Mouse (Mus musculus): ENCODE measurements around the gene Pnlip. TPM values are rescaled to one million over a fixed set of nuclear protein-coding genes. Genes with fewer than 3 reads are reported as not detected.

Pnlip gene
- polyA plus RNA-seq (2015; fragmentation: Nextera tagmentation; extraction: Ambion mirVana) = 0.59 TPM in 1 of 2 replicates, not detected in the other

- H3K4me3 ChIP-seq = no peak within 1 kb of the TSS
- H3K9ac ChIP-seq = no peak within 1 kb of the TSS
- H3K9me3 ChIP-seq = no peaks in the 10 kb centered on the region
- 81% methylated on average over 5 of the region's 5 CpGs for WGBS
- no peak within 1 kb of the TSS for H3K27ac ChIP-seq
- no peaks in the 10 kb centered on the region for H3K27me3 ChIP-seq (replicated peaks)
- no peaks in the 10 kb centered on the region for H3K36me3 ChIP-seq (replicated peaks)
- H3K4me2 ChIP-seq = no peak within 1 kb of the TSS
- H3K4me1 ChIP-seq = no peaks in the 10 kb centered on the region
- no peak for ATAC-seq (replicated peaks)
Measured at GRCm38 (mm10) chr19:58652198-58652597, at the start of gene Pnlip. Gene Pnlip, plus strand, starts transcription at chr19:58652498.

- H3K4me1 ChIP-seq = no peaks in the 10 kb centered on the region
- H3K27me3 ChIP-seq (replicated peaks) = no peaks in the 10 kb centered on the region
- 77% methylated on average over 1 of the region's 1 CpGs for WGBS
- no peak overlapping the region for H3K4me3 ChIP-seq
- H3K4me2 ChIP-seq = no peak overlapping the region
- no peak overlapping the region for H3K27ac ChIP-seq
- H3K9me3 ChIP-seq = no peaks in the 10 kb centered on the region
- no peak for ATAC-seq (replicated peaks)
- no peak overlapping the region for H3K9ac ChIP-seq
- no peaks in the 10 kb centered on the region for H3K36me3 ChIP-seq (replicated peaks)
Measured at GRCm38 (mm10) chr19:58609716-58610115, 42.6 kb upstream of the Pnlip start.

- Histone ChIP-seq H3K4me2 (no peak overlapping the region), H3K4me1 (no peaks in the 10 kb centered on the region), H3K9me3 (no peaks in the 10 kb centered on the region), H3K27me3 (replicated peaks) (no peaks in the 10 kb centered on the region), H3K9ac (no peak overlapping the region), H3K4me3 (no peak overlapping the region), H3K36me3 (replicated peaks) (no peaks in the 10 kb centered on the region), H3K27ac (no peak overlapping the region)
- WGBS = 86% methylated on average over 3 of the region's 3 CpGs
- ATAC-seq (replicated peaks) = no peak
Measured at GRCm38 (mm10) chr19:58612745-58613144, 39.6 kb upstream of the Pnlip start.

- no peaks in the 10 kb centered on the region for H3K36me3 ChIP-seq (replicated peaks)
- no peaks in the 10 kb centered on the region for H3K4me1 ChIP-seq
- 74% methylated on average over 7 of the region's 7 CpGs for WGBS
- H3K27me3 ChIP-seq (replicated peaks) = no peaks in the 10 kb centered on the region
- H3K9ac ChIP-seq = no peak overlapping the region
- no peak overlapping the region for H3K4me3 ChIP-seq
- H3K27ac ChIP-seq = no peak overlapping the region
- no peak for ATAC-seq (replicated peaks)
- H3K4me2 ChIP-seq = no peak overlapping the region
- no peaks in the 10 kb centered on the region for H3K9me3 ChIP-seq
Measured at GRCm38 (mm10) chr19:58616606-58617005, 35.7 kb upstream of the Pnlip start.

GRCm38 (mm10) chr19:58620661-58621060 lies 31.6 kb upstream of the Pnlip start:
- H3K4me1 ChIP-seq = no peaks in the 10 kb centered on the region
- no peaks in the 10 kb centered on the region for H3K9me3 ChIP-seq
- no peak overlapping the region for H3K9ac ChIP-seq
- H3K27ac ChIP-seq = no peak overlapping the region
- no peaks in the 10 kb centered on the region for H3K27me3 ChIP-seq (replicated peaks)
- no peaks in the 10 kb centered on the region for H3K36me3 ChIP-seq (replicated peaks)
- H3K4me3 ChIP-seq = no peak overlapping the region
- ATAC-seq (replicated peaks) = no peak
- H3K4me2 ChIP-seq = no peak overlapping the region
- 94% methylated on average over 3 of the region's 3 CpGs for WGBS

GRCm38 (mm10) chr19:58621646-58622045 lies 30.7 kb upstream of the Pnlip start:
- WGBS = 69% methylated on average over 1 of the region's 1 CpGs
- H3K4me2 ChIP-seq = no peak overlapping the region
- no peak overlapping the region for H3K4me3 ChIP-seq
- no peaks in the 10 kb centered on the region for H3K36me3 ChIP-seq (replicated peaks)
- no peak overlapping the region for H3K27ac ChIP-seq
- H3K9me3 ChIP-seq = no peaks in the 10 kb centered on the region
- H3K9ac ChIP-seq = no peak overlapping the region
- no peaks in the 10 kb centered on the region for H3K4me1 ChIP-seq
- H3K27me3 ChIP-seq (replicated peaks) = no peaks in the 10 kb centered on the region
- ATAC-seq (replicated peaks) = no peak

- no peak overlapping the region for H3K4me2 ChIP-seq
- H3K4me3 ChIP-seq = no peak overlapping the region
- H3K4me1 ChIP-seq = no peaks in the 10 kb centered on the region
- no peaks in the 10 kb centered on the region for H3K9me3 ChIP-seq
- no peaks in the 10 kb centered on the region for H3K27me3 ChIP-seq (replicated peaks)
- H3K36me3 ChIP-seq (replicated peaks) = no peaks in the 10 kb centered on the region
- H3K27ac ChIP-seq = no peak overlapping the region
- no peak for ATAC-seq (replicated peaks)
- H3K9ac ChIP-seq = no peak overlapping the region
- 80% methylated on average over 4 of the region's 4 CpGs for WGBS
Measured at GRCm38 (mm10) chr19:58624799-58625198, 27.5 kb upstream of the Pnlip start.

GRCm38 (mm10) chr19:58625254-58625947 lies 26.9 kb upstream of the Pnlip start:
- ATAC-seq (replicated peaks) = no peak
- Histone ChIP-seq H3K27me3 (replicated peaks) (no peaks in the 10 kb centered on the region), H3K36me3 (replicated peaks) (no peaks in the 10 kb centered on the region), H3K9me3 (no peaks in the 10 kb centered on the region), H3K4me3 (no peak overlapping the region), H3K9ac (no peak overlapping the region), H3K4me1 (no peaks in the 10 kb centered on the region), H3K4me2 (no peak overlapping the region), H3K27ac (no peak overlapping the region)
- WGBS = 90% methylated on average over 9 of the region's 9 CpGs

- Histone ChIP-seq H3K4me2 (peak overlapping the region; percentile 27), H3K9ac (no peak overlapping the region), H3K36me3 (replicated peaks) (no peaks in the 10 kb centered on the region), H3K4me1 (no peaks in the 10 kb centered on the region), H3K27ac (no peak overlapping the region), H3K9me3 (no peaks in the 10 kb centered on the region), H3K4me3 (no peak overlapping the region), H3K27me3 (replicated peaks) (no peaks in the 10 kb centered on the region)
- WGBS = 43% methylated on average over 22 of the region's 22 CpGs
- ATAC-seq (replicated peaks) = no peak
Measured at GRCm38 (mm10) chr19:58627406-58628337, 24.6 kb upstream of the Pnlip start.

GRCm38 (mm10) chr19:58629351-58629773 lies 22.9 kb upstream of the Pnlip start:
- no peaks in the 10 kb centered on the region for H3K9me3 ChIP-seq
- no peak overlapping the region for H3K4me2 ChIP-seq
- H3K9ac ChIP-seq = no peak overlapping the region
- WGBS = 86% methylated on average over 3 of the region's 3 CpGs
- H3K4me1 ChIP-seq = no peaks in the 10 kb centered on the region
- no peak overlapping the region for H3K4me3 ChIP-seq
- H3K27me3 ChIP-seq (replicated peaks) = no peaks in the 10 kb centered on the region
- ATAC-seq (replicated peaks) = no peak
- no peak overlapping the region for H3K27ac ChIP-seq
- no peaks in the 10 kb centered on the region for H3K36me3 ChIP-seq (replicated peaks)

GRCm38 (mm10) chr19:58650036-58650435 lies 2.3 kb upstream of the Pnlip start:
- H3K9ac ChIP-seq = no peak overlapping the region
- ATAC-seq (replicated peaks) = no peak
- H3K36me3 ChIP-seq (replicated peaks) = no peaks in the 10 kb centered on the region
- H3K27me3 ChIP-seq (replicated peaks) = no peaks in the 10 kb centered on the region
- H3K27ac ChIP-seq = no peak overlapping the region
- H3K4me1 ChIP-seq = no peaks in the 10 kb centered on the region
- no peak overlapping the region for H3K4me2 ChIP-seq
- no peak overlapping the region for H3K4me3 ChIP-seq
- 77% methylated on average over 5 of the region's 5 CpGs for WGBS
- H3K9me3 ChIP-seq = no peaks in the 10 kb centered on the region

- no peaks in the 10 kb centered on the region for H3K4me1 ChIP-seq
- H3K27me3 ChIP-seq (replicated peaks) = no peaks in the 10 kb centered on the region
- ATAC-seq (replicated peaks) = no peak
- no peak overlapping the region for H3K4me2 ChIP-seq
- WGBS = 63% methylated on average over 4 of the region's 4 CpGs
- no peaks in the 10 kb centered on the region for H3K9me3 ChIP-seq
- no peak overlapping the region for H3K4me3 ChIP-seq
- no peak overlapping the region for H3K9ac ChIP-seq
- no peak overlapping the region for H3K27ac ChIP-seq
- H3K36me3 ChIP-seq (replicated peaks) = no peaks in the 10 kb centered on the region
Measured at GRCm38 (mm10) chr19:58662098-58662497, 9.8 kb downstream of the Pnlip start.
